Mouse (Mus musculus) hindbrain, embryonic 14.5 days (tissue): ENCODE measurements at regions not wholly inside any gene's neighbourhood (a gene's known extent, or its start where the extent isn't known, plus 50 kb on each side); places are given as distances from the start of the nearest gene placed in this dataset.

Experiments used
- ATAC-seq: fragments of 200-750 bp; cut with Nextera tagmentation; 2 replicates; pipeline ENCODE4 v1.8.0; 2017; ENCODE audit warnings: moderate number of reproducible peaks, mild to moderate bottlenecking, moderate TSS enrichment, moderate library complexity; ENCODE audit not compliant: low FRiP score
- DNase-seq: peaks from one replicate; pipeline ENCODE4 v3.0.0-alpha.2; 2015; ENCODE audit warnings: low spot score
- H3K27ac ChIP-seq: fragments of 300-500 bp; sonication (generic); 2 replicates; pipeline ENCODE4 v1.5.1; 2014; ENCODE audit warnings: mild to moderate bottlenecking, moderate library complexity
- H3K27me3 ChIP-seq: fragments of 300-500 bp; sonication (generic); 2 replicates; pipeline ENCODE4 v1.6.1; 2014; ENCODE audit warnings: mild to moderate bottlenecking, low read length, mixed read lengths; ENCODE audit not compliant: control insufficient read depth, insufficient read depth
- H3K36me3 ChIP-seq: fragments of 300-500 bp; sonication (generic); replicated peaks from 2 replicates; pipeline ENCODE4 v1.6.1; 2014; ENCODE audit not compliant: control insufficient read depth, insufficient read depth
- H3K4me1 ChIP-seq: fragments of 300-500 bp; sonication (generic); replicated peaks from 2 replicates; pipeline ENCODE4 v1.6.1; 2014; ENCODE audit warnings: antibody characterized with exemption, low read length, mixed read lengths; ENCODE audit not compliant: control insufficient read depth, insufficient read depth
- H3K4me2 ChIP-seq: fragments of 300-500 bp; sonication (generic); replicated peaks from 2 replicates; pipeline ENCODE4 v1.6.1; 2014; ENCODE audit warnings: mild to moderate bottlenecking, moderate library complexity
- H3K4me3 ChIP-seq: fragments of 300-500 bp; sonication (generic); replicated peaks from 2 replicates; pipeline ENCODE4 v1.5.1; 2014; ENCODE audit warnings: mild to moderate bottlenecking, low read length
- H3K9ac ChIP-seq: fragments of 300-500 bp; sonication (generic); 2 replicates; pipeline ENCODE4 v1.6.1; 2014
- H3K9me3 ChIP-seq: fragments of 300-500 bp; sonication (generic); 2 replicates; pipeline ENCODE4 v1.6.1; 2016; ENCODE audit warnings: low read length; ENCODE audit not compliant: control insufficient read depth
- WGBS: fragments of 180-500 bp; shearing (Covaris S2); extraction: QIAGEN DNeasy Blood & Tissue Kit; methylation state at CpG from one replicate; pipeline ENCODE4 v1.1.7; 2014; 5-methylcytosine and 5-hydroxymethylcytosine counted together

GRCm38 (mm10) chr14:9457801-9458495 is 791.9 kb upstream of the 4930452B06Rik start:
- Histone ChIP-seq H3K9ac (no peak overlapping the region), H3K4me3 (no peak overlapping the region), H3K36me3 (no peaks in the 10 kb centered on the region), H3K4me1 (peaks cover 8% of the 10 kb centered on the region; the same call in 1 of the 2 replicates), H3K27ac (no peak overlapping the region), H3K9me3 (no peaks in the 10 kb centered on the region), H3K4me2 (no peak overlapping the region), H3K27me3 (no peaks in the 10 kb centered on the region)
- ATAC-seq (no peak), DNase-seq (no peak)

GRCm38 (mm10) chr14:9455986-9456385 is 789.9 kb upstream of the 4930452B06Rik start:
- H3K4me2 ChIP-seq, result no peak overlapping the region
- H3K9ac ChIP-seq, result no peak overlapping the region
- WGBS, result 93% methylated on average over 5 of the region's 5 CpGs
- no peaks in the 10 kb centered on the region for H3K27me3 ChIP-seq
- H3K4me1 ChIP-seq, result peaks cover 8% of the 10 kb centered on the region; the same call in 1 of the 2 replicates
- H3K36me3 ChIP-seq, result no peaks in the 10 kb centered on the region
- no peak overlapping the region for H3K4me3 ChIP-seq
- H3K27ac ChIP-seq, result no peak overlapping the region
- DNase-seq, result no peak
- H3K9me3 ChIP-seq, result no peaks in the 10 kb centered on the region
- no peak for ATAC-seq

- Histone ChIP-seq H3K9ac (no peak overlapping the region), H3K4me2 (no peak overlapping the region), H3K4me3 (no peak overlapping the region), H3K36me3 (no peaks in the 10 kb centered on the region), H3K27me3 (no peaks in the 10 kb centered on the region), H3K9me3 (no peaks in the 10 kb centered on the region), H3K27ac (no peak overlapping the region), H3K4me1 (no peaks in the 10 kb centered on the region; the same call in 1 of the 2 replicates)
- DNase-seq (peak; percentile 60), ATAC-seq (no peak)
- 40% methylated on average over 3 of the region's 3 CpGs for WGBS
Observed at GRCm38 (mm10) chr14:9449942-9450341, 783.9 kb upstream of the 4930452B06Rik start.

GRCm38 (mm10) chr14:9437896-9438295 is 771.9 kb upstream of the 4930452B06Rik start:
- Histone ChIP-seq H3K4me3 (no peak overlapping the region), H3K36me3 (no peaks in the 10 kb centered on the region), H3K9me3 (no peaks in the 10 kb centered on the region), H3K27me3 (no peaks in the 10 kb centered on the region), H3K4me2 (no peak overlapping the region), H3K9ac (no peak overlapping the region), H3K27ac (no peak overlapping the region), H3K4me1 (no peaks in the 10 kb centered on the region)
- ATAC-seq (no peak), DNase-seq (no peak)
- 83% methylated on average over 3 of the region's 3 CpGs for WGBS

GRCm38 (mm10) chr14:9435136-9435535 is 769.1 kb upstream of the 4930452B06Rik start:
- Histone ChIP-seq H3K4me1 (no peaks in the 10 kb centered on the region), H3K4me2 (no peak overlapping the region), H3K9ac (no peak overlapping the region), H3K27me3 (no peaks in the 10 kb centered on the region), H3K4me3 (no peak overlapping the region), H3K27ac (no peak overlapping the region), H3K9me3 (no peaks in the 10 kb centered on the region), H3K36me3 (no peaks in the 10 kb centered on the region)
- ATAC-seq (no peak), DNase-seq (no peak)
- 94% methylated on average over 2 of the region's 2 CpGs for WGBS

GRCm38 (mm10) chr14:9433081-9433590 is 767.1 kb upstream of the 4930452B06Rik start:
- Histone ChIP-seq H3K4me3 (no peak overlapping the region), H3K36me3 (no peaks in the 10 kb centered on the region), H3K9me3 (no peaks in the 10 kb centered on the region), H3K4me1 (no peaks in the 10 kb centered on the region), H3K4me2 (no peak overlapping the region), H3K27me3 (no peaks in the 10 kb centered on the region), H3K27ac (no peak overlapping the region), H3K9ac (no peak overlapping the region)
- WGBS, result 36% methylated on average over 1 of the region's 1 CpGs
- DNase-seq, result no peak
- no peak for ATAC-seq

GRCm38 (mm10) chr14:9431798-9432197 is 765.8 kb upstream of the 4930452B06Rik start:
- Histone ChIP-seq H3K4me2 (no peak overlapping the region), H3K9ac (no peak overlapping the region), H3K9me3 (no peaks in the 10 kb centered on the region), H3K27me3 (no peaks in the 10 kb centered on the region), H3K4me3 (no peak overlapping the region), H3K4me1 (no peaks in the 10 kb centered on the region), H3K27ac (no peak overlapping the region), H3K36me3 (no peaks in the 10 kb centered on the region)
- 69% methylated on average over 2 of the region's 2 CpGs for WGBS
- no peak for ATAC-seq
- DNase-seq, result no peak

- Histone ChIP-seq H3K27ac (no peak overlapping the region), H3K4me1 (no peaks in the 10 kb centered on the region), H3K4me3 (no peak overlapping the region), H3K36me3 (no peaks in the 10 kb centered on the region), H3K9ac (no peak overlapping the region), H3K27me3 (no peaks in the 10 kb centered on the region), H3K9me3 (no peaks in the 10 kb centered on the region), H3K4me2 (no peak overlapping the region)
- ATAC-seq (no peak), DNase-seq (no peak)
- WGBS, result 75% methylated on average over 4 of the region's 4 CpGs
Observed at GRCm38 (mm10) chr14:9411822-9412403, 745.9 kb upstream of the 4930452B06Rik start.

GRCm38 (mm10) chr14:9403688-9404087 is 737.6 kb upstream of the 4930452B06Rik start:
- Histone ChIP-seq H3K9me3 (0 out of 2 replicates have a peak, but pooled peaks cover 5% of the 10 kb centered on the region), H3K4me1 (no peaks in the 10 kb centered on the region), H3K4me3 (no peak overlapping the region), H3K36me3 (no peaks in the 10 kb centered on the region), H3K27me3 (no peaks in the 10 kb centered on the region), H3K4me2 (no peak overlapping the region), H3K9ac (no peak overlapping the region), H3K27ac (no peak overlapping the region)
- no peak for ATAC-seq
- DNase-seq, result no peak
- 94% methylated on average over 7 of the region's 7 CpGs for WGBS
